In the genomic region with DNA sequence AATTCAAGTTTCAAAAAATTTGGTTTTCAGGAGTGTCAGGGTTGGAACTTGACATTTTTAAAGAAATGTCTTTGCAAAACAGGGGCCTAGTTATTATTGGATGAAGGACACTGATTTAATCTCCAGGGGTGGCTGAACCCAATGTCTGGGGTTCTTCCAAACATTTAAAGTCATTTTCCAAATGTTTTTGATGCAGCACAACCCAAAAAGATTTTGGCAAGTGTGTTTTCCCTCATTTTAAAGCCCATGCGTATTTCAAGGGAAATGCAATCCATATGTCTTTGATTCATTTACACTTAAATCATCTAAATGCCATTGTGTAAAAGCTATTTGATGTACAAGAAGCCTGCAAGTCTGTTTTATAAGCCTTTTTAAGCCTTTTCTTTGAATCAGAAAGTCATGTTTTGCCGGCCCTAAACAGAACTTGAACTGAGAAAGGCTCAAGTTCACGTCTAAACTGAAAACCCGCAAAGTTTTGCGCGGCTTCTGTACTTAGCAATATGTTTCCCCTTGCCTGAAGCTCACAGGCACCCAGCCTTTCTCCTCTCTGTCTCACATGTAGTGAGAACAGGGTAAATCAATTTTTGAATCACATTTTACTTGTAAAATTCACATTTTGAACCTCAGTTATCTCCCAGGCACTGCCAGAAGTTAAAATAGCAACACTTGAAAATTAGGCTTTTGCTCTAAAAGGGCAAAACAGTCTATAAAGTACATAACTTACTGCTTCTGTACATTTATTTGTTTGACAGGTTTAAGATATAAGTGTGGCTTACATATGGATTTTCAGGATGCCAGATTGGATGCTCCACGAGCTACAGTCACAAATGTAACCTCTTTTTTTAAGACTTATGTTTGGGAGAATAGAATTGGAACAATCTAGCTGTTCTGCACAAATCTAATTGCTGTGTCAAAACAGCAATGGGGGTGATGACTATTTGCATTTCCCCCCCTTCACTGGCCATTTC, we compare ENCODE assay signal across 22 mouse cellular contexts.
A peak's percentile ranks its signal among the peaks of the same experiment; 100 is the strongest.
DNase-seq lines count a peak whose midpoint lies in the region; ATAC-seq and TF ChIP-seq lines count a peak whose summit lies in the region.
"Had no signal": no experiment of that assay in that cellular context is flagged by ENCODE, and none has a peak within 500 bp of the region (broad histone marks: within the 10 kb centered on the region; RNA-seq: fewer than 3 reads in every experiment).

No protein-coding gene starts in this region.

- H3K4me3 ChIP-seq in embryonic facial prominence, embryonic 11.5 days (ENCODE audit: low read depth, low read length): no peak overlapping the region
- no peak overlapping the region for H3K4me3 ChIP-seq in embryonic facial prominence, embryonic 10.5 days
- H3K4me3 ChIP-seq in kidney, postnatal 0 days (replicated peaks; ENCODE audit: low read depth, low read length): no peak overlapping the region
- H3K4me3 ChIP-seq: heart, embryonic 10.5 days; limb, embryonic 15.5 days; midbrain, embryonic 13.5 days had no signal

- peak; percentile 38 for DNase-seq in embryonic facial prominence, embryonic 11.5 days (ENCODE audit: low spot score)
- no peak for DNase-seq in embryonic facial prominence, embryonic 10.5 days (ENCODE audit: low spot score)
- peak; percentile 5 for DNase-seq in kidney, postnatal 0 days (ENCODE audit: low spot score)
- no peak for DNase-seq in kidney, postnatal 36 days
- peak; percentile 63 for DNase-seq in brain, embryonic 18.5 days (ENCODE audit: low read depth, low spot score)
- DNase-seq in forelimb bud, embryonic 11.5 days (ENCODE audit: low read depth, low spot score): peak; percentile 9
- no peak for DNase-seq in right cerebral cortex, adult 18-20 months
- DNase-seq: adrenal gland, adult 8-10 months; cerebellum, adult 11 months; cerebellum, adult 9-11 months; heart, postnatal 4 days; kidney, adult 2 months; kidney, postnatal 10 days; lung, embryonic 14.5 days; thymus, postnatal 25 days had no signal

- no peaks in the 10 kb centered on the region for H3K9me3 ChIP-seq in embryonic facial prominence, embryonic 11.5 days (replicated peaks; ENCODE audit: control insufficient read depth, low read length)
- no peaks in the 10 kb centered on the region for H3K9me3 ChIP-seq in embryonic facial prominence, embryonic 10.5 days
- H3K9me3 ChIP-seq in kidney, postnatal 0 days (replicated peaks; ENCODE audit: low read length): no peaks in the 10 kb centered on the region
- H3K9me3 ChIP-seq: heart, embryonic 10.5 days; limb, embryonic 15.5 days; midbrain, embryonic 13.5 days had no signal

- no peaks in the 10 kb centered on the region for H3K27me3 ChIP-seq in embryonic facial prominence, embryonic 11.5 days (ENCODE audit: control insufficient read depth, insufficient read depth, low read length)
- H3K27me3 ChIP-seq in embryonic facial prominence, embryonic 10.5 days (replicated peaks; ENCODE audit: low read depth, poor library complexity, severe bottlenecking): no peaks in the 10 kb centered on the region
- H3K27me3 ChIP-seq in kidney, postnatal 0 days (ENCODE audit: insufficient read depth, low read length): no peaks in the 10 kb centered on the region
- H3K27me3 ChIP-seq: limb, embryonic 15.5 days had no signal

- no peaks in the 10 kb centered on the region for H3K4me1 ChIP-seq in embryonic facial prominence, embryonic 11.5 days (ENCODE audit: control insufficient read depth, insufficient read depth, low read length)
- peaks cover 10% of the 10 kb centered on the region for H3K4me1 ChIP-seq in embryonic facial prominence, embryonic 10.5 days
- no peaks in the 10 kb centered on the region for H3K4me1 ChIP-seq in kidney, postnatal 0 days (replicated peaks; ENCODE audit: insufficient read depth, low read length)
- H3K4me1 ChIP-seq: heart, embryonic 10.5 days had no signal

- no peak overlapping the region for H3K9ac ChIP-seq in embryonic facial prominence, embryonic 11.5 days (replicated peaks; ENCODE audit: low read length)
- no peak overlapping the region for H3K9ac ChIP-seq in kidney, postnatal 0 days (ENCODE audit: low read depth, low read length)
- H3K9ac ChIP-seq: hindbrain, embryonic 14.5 days; limb, embryonic 15.5 days; liver, embryonic 14.5 days; lung, embryonic 14.5 days; midbrain, embryonic 13.5 days had no signal

- H3K36me3 ChIP-seq in embryonic facial prominence, embryonic 11.5 days (replicated peaks; ENCODE audit: control insufficient read depth, insufficient read depth, low read depth, low read length): no peaks in the 10 kb centered on the region
- H3K36me3 ChIP-seq in embryonic facial prominence, embryonic 10.5 days (replicated peaks): no peaks in the 10 kb centered on the region
- H3K36me3 ChIP-seq in kidney, postnatal 0 days (ENCODE audit: insufficient read depth, low read length): no peaks in the 10 kb centered on the region
- H3K36me3 ChIP-seq: heart, embryonic 10.5 days; limb, embryonic 15.5 days; midbrain, embryonic 13.5 days had no signal

- no peak overlapping the region for H3K4me2 ChIP-seq in embryonic facial prominence, embryonic 11.5 days (ENCODE audit: low read depth, low read length)
- H3K4me2 ChIP-seq in kidney, postnatal 0 days (ENCODE audit: low read length): no peak overlapping the region
- H3K4me2 ChIP-seq: hindbrain, embryonic 14.5 days; limb, embryonic 15.5 days; lung, embryonic 14.5 days had no signal

- TF ChIP-seq CTCF in kidney, postnatal 0 days (IDR thresholded peaks at IDR 0.05; ENCODE audit: low read depth): no peak

- WGBS in embryonic facial prominence, embryonic 11.5 days: 63% methylated on average over 7 of the region's 7 CpGs
- 75% methylated on average over 7 of the region's 7 CpGs for WGBS in embryonic facial prominence, embryonic 10.5 days
- 78% methylated on average over 7 of the region's 7 CpGs for WGBS in kidney, postnatal 0 days

- no peak overlapping the region for H3K27ac ChIP-seq in embryonic facial prominence, embryonic 11.5 days (replicated peaks; ENCODE audit: low read depth, low read length)
- H3K27ac ChIP-seq in embryonic facial prominence, embryonic 10.5 days (replicated peaks): no peak overlapping the region
- no peak overlapping the region for H3K27ac ChIP-seq in kidney, postnatal 0 days
- H3K27ac ChIP-seq: heart, embryonic 10.5 days; hindbrain, embryonic 14.5 days; limb, embryonic 15.5 days; liver, embryonic 14.5 days; midbrain, embryonic 13.5 days had no signal

- no peak for ATAC-seq in embryonic facial prominence, embryonic 11.5 days (replicated peaks; ENCODE audit: insufficient number of reproducible peaks, low FRiP score, low TSS enrichment, low read depth)
- ATAC-seq in kidney, postnatal 0 days (replicated peaks; ENCODE audit: low FRiP score, low read depth): no peak
- ATAC-seq: activated CD4-positive, CD25-positive, alpha-beta regulatory T cell, adult 4 months; inflammation-experienced regulatory T-cells, adult 6 months had no signal

Comparison
In these comparisons a context has a peak if more than half of its experiments do, and no peak if none do; other contexts are left out.
1. DNase-seq: peak in embryonic facial prominence, embryonic 11.5 days (single experiment), kidney, postnatal 0 days (single experiment), brain, embryonic 18.5 days (single experiment) and forelimb bud, embryonic 11.5 days (single experiment); none in embryonic facial prominence, embryonic 10.5 days (single experiment), kidney, postnatal 36 days (0 of 2) and right cerebral cortex, adult 18-20 months (single experiment).